Mouse (Mus musculus): ENCODE results near the gene Tmem274. TPM values are rescaled to one million over a fixed set of nuclear protein-coding genes. Genes with fewer than 3 reads are reported as not detected.
"Not testable (repeated sequence)": the region's sequence is repeated elsewhere in the genome, so short reads cannot be mapped to it uniquely, and the experiment has no call there.

Gene Tmem274
- polyA plus RNA-seq, 1 experiment from 2014 or later, result 0.38 TPM

DNA sequence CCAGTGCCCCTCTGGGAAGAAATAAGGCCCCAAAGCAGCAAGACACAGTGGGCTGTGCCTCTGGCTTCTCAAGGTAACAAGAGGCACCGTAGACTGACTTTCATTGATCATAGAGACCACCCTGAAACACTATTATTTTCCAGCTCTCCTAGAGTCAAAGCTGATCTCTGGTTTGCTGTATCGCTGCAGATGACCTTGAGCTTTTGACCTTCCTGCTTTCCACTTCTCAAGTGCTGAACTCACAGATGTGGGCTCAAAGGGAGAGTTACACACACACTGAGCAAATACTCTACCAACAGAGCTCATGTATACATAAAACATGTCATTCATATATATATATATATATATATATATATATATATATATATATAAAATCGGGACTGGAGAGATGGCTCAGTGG lies 26.5 kb upstream of the Tmem274 start:
- H3K9me3 ChIP-seq (ENCODE audit: control insufficient read depth, low read length), result no peaks in the 10 kb centered on the region
- 76% methylated on average over 3 of the region's 3 CpGs for WGBS

DNA sequence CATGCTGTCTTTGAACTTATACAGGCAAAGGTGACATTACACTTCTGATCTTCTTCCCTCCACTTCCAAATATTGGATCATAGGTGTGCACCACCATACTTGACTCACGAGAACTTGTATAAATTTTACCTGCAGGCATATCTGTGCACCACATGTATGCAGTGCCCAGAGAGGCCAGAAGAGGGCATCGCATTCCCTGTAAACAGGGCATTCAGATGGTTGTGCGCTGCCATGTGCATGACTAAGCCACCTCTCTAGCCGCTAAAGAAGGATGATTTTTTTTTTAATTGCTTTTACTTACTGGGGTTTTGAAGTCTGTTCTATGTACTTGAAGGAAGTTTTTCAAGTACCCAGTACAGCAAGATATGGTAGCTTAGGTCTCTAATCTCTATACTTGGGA lies 23.5 kb upstream of the Tmem274 start:
- Histone ChIP-seq H3K9me3 (ENCODE audit: control insufficient read depth, low read length) (no peaks in the 10 kb centered on the region), H3K4me1 (ENCODE audit: control insufficient read depth, insufficient read depth, low read length) (peaks cover 5% of the 10 kb centered on the region; the same call in 1 of the 2 replicates), H3K36me3 (ENCODE audit: control insufficient read depth, insufficient read depth, low read length) (no peaks in the 10 kb centered on the region), H3K27me3 (replicated peaks; ENCODE audit: control insufficient read depth, insufficient read depth, low read length) (no peaks in the 10 kb centered on the region), H3K4me2 (ENCODE audit: low read depth, low read length) (no peak overlapping the region), H3K9ac (ENCODE audit: low read depth, low read length) (no peak overlapping the region), H3K4me3 (ENCODE audit: low read length) (no peak overlapping the region), H3K27ac (ENCODE audit: low read length) (no peak overlapping the region)
- WGBS, result 86% methylated on average over 4 of the region's 4 CpGs
- ATAC-seq, result no peak

More for the DNA sequence above, 26.5 kb upstream of the Tmem274 start:
- Histone ChIP-seq H3K4me3 (ENCODE audit: low read length) (no peak overlapping the region), H3K36me3 (ENCODE audit: control insufficient read depth, insufficient read depth, low read length) (no peaks in the 10 kb centered on the region), H3K27me3 (replicated peaks; ENCODE audit: control insufficient read depth, insufficient read depth, low read length) (no peaks in the 10 kb centered on the region), H3K27ac (ENCODE audit: low read length) (no peak overlapping the region), H3K4me1 (ENCODE audit: control insufficient read depth, insufficient read depth, low read length) (peaks cover 7% of the 10 kb centered on the region), H3K4me2 (ENCODE audit: low read depth, low read length) (no peak overlapping the region), H3K9ac (ENCODE audit: low read depth, low read length) (no peak overlapping the region)
- ATAC-seq, result no peak

DNA sequence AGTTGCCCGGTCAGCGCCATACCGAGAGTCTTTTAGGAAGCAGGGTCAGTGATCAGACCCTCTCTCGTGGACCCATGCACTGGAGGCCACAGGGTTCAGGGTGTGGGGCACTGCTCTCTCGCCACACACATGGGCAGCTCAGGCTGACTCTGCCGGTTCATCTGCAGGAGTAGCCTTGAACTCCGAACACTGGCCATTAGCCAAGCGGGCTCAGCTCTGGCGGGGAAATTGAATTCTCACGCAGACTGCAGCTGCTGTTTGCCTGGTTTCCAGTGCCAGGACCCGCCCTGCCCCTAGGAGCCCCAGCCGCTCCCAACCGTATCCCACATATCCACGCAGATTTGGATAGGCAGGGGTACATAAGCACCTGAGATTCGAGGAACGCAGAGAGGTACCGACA lies 22.9 kb upstream of the Tmem274 start:
- Histone ChIP-seq H3K27ac (ENCODE audit: low read length) (no peak overlapping the region), H3K36me3 (ENCODE audit: control insufficient read depth, insufficient read depth, low read length) (no peaks in the 10 kb centered on the region), H3K4me1 (ENCODE audit: control insufficient read depth, insufficient read depth, low read length) (peaks cover 5% of the 10 kb centered on the region; the same call in 1 of the 2 replicates), H3K9ac (ENCODE audit: low read depth, low read length) (no peak overlapping the region), H3K4me3 (ENCODE audit: low read length) (no peak overlapping the region), H3K4me2 (ENCODE audit: low read depth, low read length) (no peak overlapping the region), H3K27me3 (replicated peaks; ENCODE audit: control insufficient read depth, insufficient read depth, low read length) (no peaks in the 10 kb centered on the region), H3K9me3 (ENCODE audit: control insufficient read depth, low read length) (no peaks in the 10 kb centered on the region)
- 78% methylated on average over 17 of the region's 17 CpGs for WGBS
- no peak for ATAC-seq

DNA sequence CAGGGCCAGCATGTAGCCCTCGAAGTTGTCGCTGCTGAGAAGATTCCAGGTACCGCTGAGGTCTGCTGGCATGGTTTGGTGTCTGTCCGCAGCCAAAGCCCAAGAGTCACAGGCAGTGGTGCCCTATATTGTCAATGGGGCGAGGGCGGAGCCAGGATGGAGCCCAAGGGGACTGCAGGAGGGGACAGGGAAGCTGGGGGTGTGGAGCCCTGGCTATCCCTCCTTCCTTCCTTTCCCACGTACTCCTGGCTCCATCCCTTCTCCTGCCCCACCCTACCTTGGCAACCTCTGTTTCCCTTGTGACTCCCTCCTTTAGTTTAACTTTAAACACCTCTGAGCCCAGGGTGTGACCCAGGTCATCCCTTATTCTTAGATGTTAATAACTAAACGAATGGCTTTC lies 22.3 kb upstream of the Tmem274 start, which contains the start of gene Rbp7:
TSS of gene Rbp7 (minus strand) at position 100 of the 400 bp plus-strand sequence.
- no peak within 1 kb of the TSS for H3K4me2 ChIP-seq (ENCODE audit: low read depth, low read length)
- ATAC-seq, result no peak
- H3K9ac ChIP-seq (ENCODE audit: low read depth, low read length), result no peak within 1 kb of the TSS
- H3K4me1 ChIP-seq (ENCODE audit: control insufficient read depth, insufficient read depth, low read length), result peaks cover 5% of the 10 kb centered on the region; the same call in 1 of the 2 replicates
- H3K27me3 ChIP-seq (replicated peaks; ENCODE audit: control insufficient read depth, insufficient read depth, low read length), result no peaks in the 10 kb centered on the region
- H3K4me3 ChIP-seq (ENCODE audit: low read length), result no peak within 1 kb of the TSS
- H3K36me3 ChIP-seq (ENCODE audit: control insufficient read depth, insufficient read depth, low read length), result no peaks in the 10 kb centered on the region
- 51% methylated on average over 8 of the region's 8 CpGs for WGBS
- no peaks in the 10 kb centered on the region for H3K9me3 ChIP-seq (ENCODE audit: control insufficient read depth, low read length)
- no peak within 1 kb of the TSS for H3K27ac ChIP-seq (ENCODE audit: low read length)

DNA sequence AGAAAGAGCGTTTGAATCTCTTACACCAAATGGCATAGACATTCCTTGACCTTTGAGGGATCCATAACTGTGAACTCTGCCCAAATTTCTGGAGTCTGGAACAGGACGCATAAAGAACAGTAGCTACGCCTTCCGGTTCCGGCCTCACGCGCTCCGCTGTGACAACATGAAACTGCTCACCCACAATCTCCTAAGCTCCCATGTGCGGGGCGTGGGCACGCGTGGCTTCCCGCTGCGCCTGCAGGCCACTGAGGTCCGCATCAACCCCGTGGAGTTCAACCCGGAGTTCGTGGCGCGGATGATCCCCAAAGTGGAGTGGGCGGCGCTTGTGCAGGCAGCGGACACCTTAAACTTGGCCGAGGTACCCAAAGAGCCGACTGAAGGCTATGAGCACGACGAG lies 20.0 kb upstream of the Tmem274 start:
- not testable (repeated sequence) for H3K4me1 ChIP-seq (ENCODE audit: control insufficient read depth, insufficient read depth, low read length); H3K4me3 ChIP-seq (ENCODE audit: low read length); H3K9ac ChIP-seq (ENCODE audit: low read depth, low read length); H3K27ac ChIP-seq (ENCODE audit: low read length); ATAC-seq; H3K27me3 ChIP-seq (replicated peaks; ENCODE audit: control insufficient read depth, insufficient read depth, low read length); H3K36me3 ChIP-seq (ENCODE audit: control insufficient read depth, insufficient read depth, low read length); H3K4me2 ChIP-seq (ENCODE audit: low read depth, low read length); H3K9me3 ChIP-seq (ENCODE audit: control insufficient read depth, low read length)
- WGBS, result 85% methylated on average over 27 of the region's 27 CpGs

DNA sequence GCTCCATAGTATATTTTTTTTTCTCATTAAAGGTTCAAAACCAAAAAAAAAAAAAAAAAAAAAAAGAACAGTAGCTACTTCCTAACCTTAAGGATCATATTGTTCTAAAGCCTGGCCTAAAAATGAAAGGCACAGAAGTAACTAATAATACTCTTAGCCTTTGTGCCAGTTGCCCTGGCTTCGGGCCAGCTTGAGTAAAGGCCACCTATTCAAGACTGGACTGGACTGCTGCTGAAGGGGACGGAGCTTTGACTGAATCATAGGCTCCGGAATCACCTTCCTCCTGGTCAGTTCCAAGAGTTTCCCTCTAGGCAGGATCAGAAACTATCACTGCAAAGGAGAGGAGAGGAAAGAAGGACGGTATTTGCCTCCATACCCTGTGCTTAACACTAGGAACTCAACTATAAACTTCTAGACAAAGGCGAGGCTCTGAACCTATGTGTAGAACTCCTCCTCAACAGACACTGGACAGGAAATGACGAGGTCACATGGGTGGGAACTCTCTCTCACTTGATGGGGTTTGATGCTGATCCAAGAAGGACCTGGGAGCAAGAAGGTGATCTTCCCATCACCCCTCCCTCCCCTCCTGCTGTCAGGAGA lies 19.2 kb upstream of the Tmem274 start:
- Histone ChIP-seq H3K27me3 (replicated peaks; ENCODE audit: control insufficient read depth, insufficient read depth, low read length) (no peaks in the 10 kb centered on the region), H3K9ac (ENCODE audit: low read depth, low read length) (no peak overlapping the region), H3K4me3 (ENCODE audit: low read length) (no peak overlapping the region), H3K9me3 (ENCODE audit: control insufficient read depth, low read length) (no peaks in the 10 kb centered on the region), H3K4me1 (ENCODE audit: control insufficient read depth, insufficient read depth, low read length) (peaks cover 5% of the 10 kb centered on the region; the same call in 1 of the 2 replicates), H3K4me2 (ENCODE audit: low read depth, low read length) (no peak overlapping the region), H3K27ac (ENCODE audit: low read length) (no peak overlapping the region), H3K36me3 (ENCODE audit: control insufficient read depth, insufficient read depth, low read length) (no peaks in the 10 kb centered on the region)
- ATAC-seq, result no peak
- WGBS, result 75% methylated on average over 6 of the region's 6 CpGs

DNA sequence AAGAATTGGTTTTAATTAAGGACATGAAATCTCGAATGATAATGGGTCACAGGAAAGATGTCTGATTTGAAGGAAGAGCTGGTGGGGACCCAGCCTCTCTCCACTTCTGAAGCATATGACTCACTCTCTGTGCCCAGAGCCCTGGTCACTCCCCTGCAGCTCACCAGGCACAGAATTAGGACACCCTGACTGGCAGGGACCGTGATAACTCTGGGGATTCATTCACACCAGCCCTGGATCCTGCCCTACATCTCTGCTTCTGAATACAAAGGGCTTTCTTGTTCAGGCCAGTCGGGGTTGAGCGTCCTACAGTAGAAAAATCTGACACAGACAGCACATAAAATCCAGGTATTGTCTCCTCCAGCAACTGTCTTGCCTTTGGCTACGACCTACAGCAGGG lies 18.7 kb upstream of the Tmem274 start:
- no peak overlapping the region for H3K4me2 ChIP-seq (ENCODE audit: low read depth, low read length)
- H3K27me3 ChIP-seq (replicated peaks; ENCODE audit: control insufficient read depth, insufficient read depth, low read length), result no peaks in the 10 kb centered on the region
- no peak overlapping the region for H3K4me3 ChIP-seq (ENCODE audit: low read length)
- no peaks in the 10 kb centered on the region for H3K9me3 ChIP-seq (ENCODE audit: control insufficient read depth, low read length)
- WGBS, result 68% methylated on average over 5 of the region's 5 CpGs
- no peak for ATAC-seq
- peaks cover 5% of the 10 kb centered on the region; the same call in 1 of the 2 replicates for H3K4me1 ChIP-seq (ENCODE audit: control insufficient read depth, insufficient read depth, low read length)
- no peak overlapping the region for H3K27ac ChIP-seq (ENCODE audit: low read length)
- H3K9ac ChIP-seq (ENCODE audit: low read depth, low read length), result no peak overlapping the region
- H3K36me3 ChIP-seq (ENCODE audit: control insufficient read depth, insufficient read depth, low read length), result no peaks in the 10 kb centered on the region

DNA sequence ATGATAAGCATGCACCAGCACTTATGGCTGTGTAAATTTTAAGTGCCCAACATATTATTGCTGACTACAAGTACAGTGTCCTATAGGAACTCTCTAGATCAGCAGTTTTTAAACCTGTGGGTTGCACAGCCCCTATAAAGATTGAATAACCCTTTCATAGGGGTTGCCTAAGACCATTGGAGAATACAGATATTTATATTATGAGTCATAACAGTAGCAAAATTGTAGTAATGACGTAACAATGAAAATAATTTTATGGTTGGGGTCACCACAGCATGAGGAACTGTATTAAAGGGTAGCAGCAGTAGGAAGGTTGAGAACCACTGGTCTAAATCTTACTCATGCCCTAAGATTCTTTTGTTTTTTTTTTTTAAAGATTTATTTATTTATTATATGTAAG lies 17.8 kb upstream of the Tmem274 start:
- Histone ChIP-seq H3K4me3 (ENCODE audit: low read length) (no peak overlapping the region), H3K27ac (ENCODE audit: low read length) (no peak overlapping the region)
- ATAC-seq, result no peak

DNA sequence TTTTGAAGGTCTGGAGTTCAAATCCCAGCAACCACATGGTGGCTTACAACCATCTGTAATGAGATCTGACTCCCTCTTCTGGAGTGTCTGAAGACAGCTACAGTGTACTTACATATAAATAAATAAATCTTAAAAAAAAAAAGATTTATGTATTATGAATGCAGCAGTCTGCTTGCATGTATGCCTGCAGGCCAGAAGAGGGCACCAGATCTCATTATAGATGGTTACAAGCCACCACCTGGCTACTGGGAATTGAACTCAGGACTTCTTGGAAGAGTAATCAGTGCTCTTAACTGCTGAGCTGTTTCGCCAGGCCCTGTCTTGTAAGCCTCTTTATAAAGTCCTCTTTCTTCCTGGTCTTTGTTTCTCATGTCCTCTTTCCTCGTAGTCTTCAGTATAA lies 16.7 kb upstream of the Tmem274 start:
- not testable (repeated sequence) for H3K9me3 ChIP-seq (ENCODE audit: control insufficient read depth, low read length); H3K4me2 ChIP-seq (ENCODE audit: low read depth, low read length); ATAC-seq; H3K4me1 ChIP-seq (ENCODE audit: control insufficient read depth, insufficient read depth, low read length); H3K27ac ChIP-seq (ENCODE audit: low read length); H3K4me3 ChIP-seq (ENCODE audit: low read length); H3K27me3 ChIP-seq (replicated peaks; ENCODE audit: control insufficient read depth, insufficient read depth, low read length); H3K36me3 ChIP-seq (ENCODE audit: control insufficient read depth, insufficient read depth, low read length); H3K9ac ChIP-seq (ENCODE audit: low read depth, low read length)
- 95% methylated on average over 2 of the region's 2 CpGs for WGBS

More for the DNA sequence above, 17.8 kb upstream of the Tmem274 start:
- H3K4me2 ChIP-seq (ENCODE audit: low read depth, low read length), result no peak overlapping the region
- H3K9me3 ChIP-seq (ENCODE audit: control insufficient read depth, low read length), result no peaks in the 10 kb centered on the region
- WGBS, result 78% methylated on average over 1 of the region's 1 CpGs
- H3K27me3 ChIP-seq (replicated peaks; ENCODE audit: control insufficient read depth, insufficient read depth, low read length), result no peaks in the 10 kb centered on the region
- H3K4me1 ChIP-seq (ENCODE audit: control insufficient read depth, insufficient read depth, low read length), result peaks cover 4% of the 10 kb centered on the region; the same call in 1 of the 2 replicates
- no peak overlapping the region for H3K9ac ChIP-seq (ENCODE audit: low read depth, low read length)
- no peaks in the 10 kb centered on the region for H3K36me3 ChIP-seq (ENCODE audit: control insufficient read depth, insufficient read depth, low read length)

Measured in intestine, embryonic 16.5 days (tissue).